Mouse (Mus musculus): ENCODE data around the gene Sgpp2.
A peak's percentile ranks its signal among the peaks of the same experiment; 100 is the strongest.

Gene Sgpp2

GRCm38 (mm10) chr1:78399755-78400154 is 89.6 kb downstream of the Sgpp2 start:
- DNase-seq (ENCODE audit: low spot score in 2 of 2): no peak

- DNase-seq (ENCODE audit: low spot score in 2 of 2): no peak
Observed at GRCm38 (mm10) chr1:78401413-78401812, 91.3 kb downstream of the Sgpp2 start.

- DNase-seq (ENCODE audit: low spot score in 2 of 2): no peak
Observed at GRCm38 (mm10) chr1:78409396-78409795, 99.3 kb downstream of the Sgpp2 start.

DNA sequence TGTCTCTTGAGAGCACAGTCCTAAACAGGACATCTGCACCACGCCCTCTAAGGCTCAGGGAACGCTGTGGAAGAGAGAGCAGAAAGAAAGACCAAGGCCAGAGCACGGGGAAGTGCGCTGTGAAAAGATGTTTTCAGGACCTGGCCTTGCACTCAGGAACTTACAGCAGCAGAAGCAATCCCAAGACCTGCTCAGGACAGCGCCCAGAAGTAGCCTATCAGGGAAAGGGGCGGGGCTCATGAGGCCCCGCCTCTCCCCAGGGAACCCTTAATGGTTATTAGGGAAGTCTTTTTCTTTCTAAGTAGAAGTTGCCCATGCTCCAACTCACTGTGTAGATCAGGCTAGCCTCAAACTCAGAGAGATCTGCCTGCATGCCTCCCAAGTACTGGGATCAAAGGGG is 102.5 kb downstream of the Sgpp2 start:
- DNase-seq (ENCODE audit: low spot score in 2 of 2): no peak

GRCm38 (mm10) chr1:78414421-78414820 is 104.3 kb downstream of the Sgpp2 start:
- no peak for DNase-seq (ENCODE audit: low spot score in 2 of 2)

GRCm38 (mm10) chr1:78417154-78417911 is 107.2 kb downstream of the Sgpp2 start:
- no peak for DNase-seq (ENCODE audit: low spot score in 2 of 2)

- peak in 1 of 2 experiments; percentile 75 for DNase-seq (ENCODE audit: low spot score in 2 of 2)
Observed at GRCm38 (mm10) chr1:78419593-78419992, 109.4 kb downstream of the Sgpp2 start.

GRCm38 (mm10) chr1:78420271-78420670 is 110.1 kb downstream of the Sgpp2 start:
- DNase-seq (ENCODE audit: low spot score in 2 of 2): no peak

DNA sequence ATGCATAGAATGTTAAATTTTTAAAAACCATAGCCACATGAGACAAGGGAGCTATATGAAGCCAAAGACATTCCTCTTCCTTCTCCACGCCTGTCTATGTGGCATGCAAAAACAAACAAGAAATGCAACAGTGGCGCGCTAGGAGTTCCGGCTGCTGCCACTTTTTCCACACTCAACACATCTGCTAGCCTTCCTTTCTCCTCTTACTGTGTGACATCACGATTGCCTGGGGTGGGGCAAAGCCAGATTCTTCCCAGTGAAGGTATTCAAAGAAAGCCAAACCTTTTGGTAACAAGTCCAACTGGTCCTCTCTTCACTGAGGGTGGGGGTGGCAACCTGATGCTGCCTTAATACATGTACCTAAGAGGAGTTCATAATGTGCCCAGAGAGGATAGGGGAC is 111.6 kb downstream of the Sgpp2 start:
- no peak for DNase-seq (ENCODE audit: low spot score in 2 of 2)

DNA sequence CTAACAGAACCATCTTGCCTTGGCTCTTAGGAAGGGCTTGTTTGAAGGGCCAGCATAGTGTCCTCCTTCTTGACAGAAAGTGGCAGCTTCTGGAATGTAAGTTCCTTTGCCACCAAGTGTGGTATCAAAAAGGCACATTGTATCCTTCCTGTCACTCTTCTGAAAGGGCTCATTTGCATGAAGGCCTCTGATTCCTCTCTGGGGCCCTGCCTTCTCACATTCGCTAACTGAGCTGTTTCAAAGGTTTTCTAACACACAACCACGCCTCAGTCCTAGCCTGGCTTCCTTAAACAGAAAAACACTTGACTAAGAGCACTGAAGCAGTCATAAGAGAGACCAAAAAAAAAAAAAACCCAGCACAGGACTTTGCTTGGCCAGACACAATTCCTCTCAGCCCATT is 112.4 kb downstream of the Sgpp2 start:
- DNase-seq (ENCODE audit: low spot score in 2 of 2): no peak

DNA sequence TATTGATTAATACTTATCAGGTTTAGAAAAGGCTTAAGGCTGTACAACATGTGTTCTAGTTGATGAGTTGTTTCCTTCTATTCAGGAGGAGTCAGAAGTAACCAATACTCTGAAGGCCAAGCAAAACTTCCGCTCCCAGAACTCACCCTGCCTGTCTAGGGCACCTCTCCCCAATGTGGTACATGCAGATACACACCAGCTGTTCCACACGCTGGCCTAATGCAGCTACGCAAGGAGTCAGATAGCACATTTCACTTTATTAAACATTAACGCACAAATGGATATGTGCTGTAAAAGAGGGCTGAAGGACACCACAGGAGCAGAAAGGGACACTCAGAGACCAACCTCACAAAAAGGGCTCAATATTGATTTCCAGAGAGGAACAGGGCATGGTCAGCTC is 114.7 kb downstream of the Sgpp2 start:
- DNase-seq (ENCODE audit: low spot score in 2 of 2): no peak

- no peak for DNase-seq (ENCODE audit: low spot score in 2 of 2)
Observed at GRCm38 (mm10) chr1:78425309-78425708, 115.2 kb downstream of the Sgpp2 start.

DNA sequence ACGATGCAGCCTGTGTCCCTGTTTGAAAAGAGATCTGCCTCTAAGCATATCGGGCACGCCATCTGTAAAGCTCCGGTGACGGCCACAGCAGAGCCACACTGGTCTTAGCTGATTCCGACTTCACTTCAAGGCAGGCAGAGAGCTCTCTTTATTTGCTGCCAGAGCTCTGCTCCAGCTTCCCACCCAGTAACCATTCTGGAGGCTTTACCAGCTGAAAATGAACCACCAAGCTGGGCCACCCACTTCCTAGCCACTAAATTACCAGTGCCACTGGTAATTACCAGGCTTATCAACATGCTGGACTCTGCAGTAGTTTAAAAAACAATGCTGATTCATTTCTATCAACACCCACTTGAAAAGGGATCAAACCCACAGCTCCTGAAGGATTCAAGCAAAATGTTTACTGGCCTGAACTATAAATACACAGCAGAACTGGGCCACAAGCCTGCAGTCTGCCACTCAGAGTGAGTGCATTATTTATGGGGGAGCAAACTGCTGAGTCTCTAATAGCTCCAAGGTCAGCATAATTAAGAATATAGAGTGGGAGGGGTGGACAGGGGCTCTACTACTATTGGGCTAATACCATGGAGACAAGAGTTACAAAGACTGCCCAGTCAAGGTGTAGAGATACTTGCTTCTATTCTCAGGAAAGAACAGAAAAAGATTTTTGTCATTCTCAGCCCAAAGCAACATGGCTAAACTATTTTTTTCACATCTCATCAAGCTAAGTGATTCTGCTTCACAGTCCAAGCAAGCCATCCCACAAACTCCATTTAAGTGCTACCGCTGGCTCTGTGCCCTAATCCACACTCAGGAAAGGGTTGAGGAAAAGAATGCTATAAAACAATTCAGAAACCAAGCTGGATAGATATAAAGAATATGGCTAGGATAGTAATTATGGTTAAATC is 115.9 kb downstream of the Sgpp2 start:
- peak; percentile 40 to 58 for DNase-seq (ENCODE audit: low spot score in 2 of 2)

DNA sequence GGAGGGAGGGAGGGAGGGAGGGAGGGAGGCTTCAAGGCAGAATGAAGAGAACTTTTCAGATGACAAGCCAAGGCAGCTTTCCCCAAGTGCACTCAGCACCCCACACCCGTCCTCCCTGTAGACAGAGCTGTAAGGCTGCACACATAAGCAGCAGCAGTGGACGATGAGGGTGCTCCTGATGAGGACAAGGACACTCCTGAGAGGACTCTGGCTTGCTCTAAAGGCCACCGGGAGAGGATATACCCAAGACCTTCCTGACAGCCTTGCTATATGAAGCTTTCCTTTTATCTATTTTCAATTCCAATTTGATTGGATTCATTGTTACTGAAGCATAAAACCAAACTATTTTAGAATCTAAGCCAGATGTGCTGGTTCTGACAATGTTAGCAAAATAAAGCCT is 116.7 kb downstream of the Sgpp2 start:
- DNase-seq (ENCODE audit: low spot score in 2 of 2): no peak

- no peak for DNase-seq (ENCODE audit: low spot score in 2 of 2)
Observed at GRCm38 (mm10) chr1:78428851-78429250, 118.7 kb downstream of the Sgpp2 start.

GRCm38 (mm10) chr1:78433472-78433871 is 123.3 kb downstream of the Sgpp2 start:
- no peak for DNase-seq (ENCODE audit: low spot score in 2 of 2)

DNA sequence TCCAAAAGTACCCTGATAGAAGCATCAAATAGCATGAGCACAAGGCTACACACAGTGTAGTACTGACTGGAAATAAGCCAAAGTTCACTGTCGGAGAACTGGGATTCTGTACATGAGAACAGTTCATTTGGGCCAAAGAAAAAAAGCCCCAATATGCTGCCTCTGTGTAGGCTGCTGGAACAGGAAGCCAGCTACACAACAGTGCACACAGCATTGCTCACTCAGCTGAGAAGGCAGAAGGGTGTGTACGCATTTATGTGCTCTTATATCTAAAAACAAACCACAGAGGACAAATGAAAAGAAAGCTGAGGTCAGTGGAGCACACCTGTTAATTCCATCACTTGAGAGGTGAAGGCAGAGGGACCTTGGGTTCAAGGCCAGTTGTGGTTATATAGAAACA is 125.8 kb downstream of the Sgpp2 start:
- DNase-seq (ENCODE audit: low spot score in 2 of 2): no peak

- no peak for DNase-seq (ENCODE audit: low spot score in 2 of 2)
Observed at GRCm38 (mm10) chr1:78436445-78436844, 126.3 kb downstream of the Sgpp2 start.

- DNase-seq (ENCODE audit: low spot score in 2 of 2): no peak
Observed at GRCm38 (mm10) chr1:78437150-78437549, 127.0 kb downstream of the Sgpp2 start.

GRCm38 (mm10) chr1:78440716-78441115 is 130.6 kb downstream of the Sgpp2 start:
- no peak for DNase-seq (ENCODE audit: low spot score in 2 of 2)

GRCm38 (mm10) chr1:78443056-78443455 is 132.9 kb downstream of the Sgpp2 start:
- no peak for DNase-seq (ENCODE audit: low spot score in 2 of 2)

GRCm38 (mm10) chr1:78446232-78446631 is 136.1 kb downstream of the Sgpp2 start:
- DNase-seq (ENCODE audit: low spot score in 2 of 2): no peak

GRCm38 (mm10) chr1:78446742-78447141 is 136.6 kb downstream of the Sgpp2 start:
- DNase-seq (ENCODE audit: low spot score in 2 of 2): no peak

Data from left cerebral cortex, adult 9 months (tissue).